Mouse (Mus musculus) right cerebral cortex, postnatal 10 days (tissue): ENCODE data around the gene Lrp1.

ENCODE experiments used
- DNase-seq, 2 experiments: peaks; one replicate each; pipeline ENCODE4 v3.0.0; 2021; ENCODE audit warnings: low spot score in 2 of 2

Lrp1 gene

GRCm38 (mm10) chr10:127520714-127521357 lies 100.1 kb downstream of the Lrp1 start:
- DNase-seq: no peak

GRCm38 (mm10) chr10:127519903-127520713 lies 100.8 kb downstream of the Lrp1 start:
- no peak for DNase-seq

- DNase-seq: no peak
These were observed 101.8 kb downstream of the Lrp1 start for GRCm38 (mm10) chr10:127519041-127519701.

DNA sequence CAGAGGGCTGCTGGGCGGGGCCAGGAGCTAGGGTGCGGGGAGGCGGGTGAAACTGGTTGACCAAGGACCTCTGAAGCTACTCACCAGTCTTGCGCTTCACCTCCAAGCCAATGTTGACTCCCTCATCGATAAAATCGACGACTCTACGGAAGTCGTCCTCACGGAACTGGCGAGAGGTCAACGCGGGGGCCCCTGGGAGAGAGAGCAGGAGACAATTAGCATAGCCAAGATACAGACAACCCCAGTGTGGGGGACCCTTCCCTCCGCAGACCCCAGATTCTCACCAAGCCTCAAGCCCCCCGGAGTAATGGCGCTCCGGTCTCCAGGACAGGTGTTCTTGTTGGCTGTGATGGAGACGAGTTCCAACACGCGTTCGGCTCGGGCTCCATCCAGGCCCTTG lies 103.0 kb downstream of the Lrp1 start:
- no peak for DNase-seq

DNA sequence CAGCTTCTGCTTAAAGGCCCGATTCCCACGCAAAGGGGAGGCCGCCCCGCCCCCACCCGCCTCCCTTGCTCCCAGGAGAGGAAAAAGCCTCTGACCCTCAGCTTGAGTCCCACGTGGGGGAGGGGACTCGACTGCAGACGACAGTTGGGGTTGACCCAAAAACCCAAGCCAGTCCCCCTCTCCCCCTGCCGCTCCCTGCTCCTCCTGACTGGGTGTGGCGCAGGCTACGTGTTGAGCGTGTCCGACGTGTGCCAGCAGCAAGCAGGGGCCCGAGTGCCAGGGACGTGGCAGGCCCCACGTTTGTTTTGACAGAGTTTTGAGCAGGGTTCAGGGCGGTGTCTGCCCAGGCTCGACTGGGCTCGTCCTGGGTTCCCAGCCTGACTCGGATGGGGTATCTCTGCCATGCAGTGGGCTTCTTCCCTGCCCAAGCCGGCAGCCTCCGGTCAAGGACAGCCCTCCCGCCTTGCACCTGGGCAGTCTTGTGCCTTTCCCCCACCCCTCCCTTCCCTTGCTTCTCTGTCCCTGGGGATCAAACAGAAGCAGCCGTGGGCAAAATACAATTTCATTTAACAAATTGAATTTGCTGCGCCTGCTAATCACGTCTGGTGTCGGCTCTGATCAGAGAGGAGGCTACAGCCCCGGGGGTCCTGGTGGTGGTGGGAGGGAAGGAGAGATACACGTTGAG lies 104.2 kb downstream of the Lrp1 start:
- no peak for DNase-seq

DNA sequence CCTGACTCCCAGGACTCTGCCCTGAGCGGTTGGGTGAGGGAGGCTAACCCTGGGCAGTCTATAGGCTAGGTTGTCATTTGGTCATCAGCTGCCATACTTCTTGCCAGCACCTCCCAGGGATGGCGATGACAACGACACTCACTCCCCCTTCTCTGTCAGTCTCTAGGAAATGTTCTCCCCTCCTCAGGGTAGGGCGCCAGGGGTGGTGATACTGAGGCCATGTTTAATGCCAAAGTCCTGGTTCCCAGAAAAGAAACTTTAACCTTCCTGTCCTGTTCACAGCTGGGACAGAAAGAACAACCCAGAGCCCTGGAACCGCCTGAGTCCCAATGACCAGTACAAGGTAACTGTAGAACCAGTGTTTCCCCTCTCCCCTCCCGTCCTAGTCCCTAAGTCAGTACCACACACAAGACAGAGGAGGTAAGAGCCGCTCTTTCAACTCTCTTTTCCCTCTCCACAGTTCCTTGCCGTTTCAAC lies 104.9 kb downstream of the Lrp1 start:
- DNase-seq: no peak

DNA sequence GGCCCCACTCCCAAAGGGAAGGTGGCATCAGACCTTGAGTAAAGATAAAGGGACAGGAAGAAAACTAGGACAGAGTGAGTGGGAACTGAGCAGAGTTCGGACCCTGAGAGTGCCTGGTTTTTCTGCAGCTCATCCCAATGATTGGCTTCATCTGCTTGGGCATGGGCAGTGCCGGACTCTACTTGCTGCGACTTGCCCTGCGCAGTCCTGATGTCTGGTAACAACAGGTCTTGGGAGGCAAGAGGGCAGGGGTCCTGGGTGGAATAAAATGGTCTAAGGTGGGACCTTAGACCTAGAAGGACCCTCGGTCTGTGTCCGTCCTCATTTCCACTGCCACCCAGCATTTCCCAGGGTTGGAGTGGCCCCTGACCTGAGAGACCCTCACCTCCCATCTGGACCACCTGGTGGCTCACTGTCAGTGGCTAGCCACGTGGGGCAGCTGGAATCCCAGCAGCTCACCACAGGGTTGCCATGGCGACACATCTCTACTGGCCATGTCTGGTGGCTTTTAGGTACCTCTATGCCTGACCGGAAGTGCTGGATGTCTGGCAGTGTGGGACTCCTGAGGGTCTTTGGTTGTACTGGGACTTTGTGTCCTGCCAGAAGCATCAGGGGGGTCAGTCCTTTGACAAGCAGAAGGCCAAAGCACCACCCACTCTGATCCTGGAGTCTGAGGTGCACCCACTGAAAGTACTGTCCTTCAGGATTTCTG lies 105.5 kb downstream of the Lrp1 start:
- DNase-seq: no peak

DNA sequence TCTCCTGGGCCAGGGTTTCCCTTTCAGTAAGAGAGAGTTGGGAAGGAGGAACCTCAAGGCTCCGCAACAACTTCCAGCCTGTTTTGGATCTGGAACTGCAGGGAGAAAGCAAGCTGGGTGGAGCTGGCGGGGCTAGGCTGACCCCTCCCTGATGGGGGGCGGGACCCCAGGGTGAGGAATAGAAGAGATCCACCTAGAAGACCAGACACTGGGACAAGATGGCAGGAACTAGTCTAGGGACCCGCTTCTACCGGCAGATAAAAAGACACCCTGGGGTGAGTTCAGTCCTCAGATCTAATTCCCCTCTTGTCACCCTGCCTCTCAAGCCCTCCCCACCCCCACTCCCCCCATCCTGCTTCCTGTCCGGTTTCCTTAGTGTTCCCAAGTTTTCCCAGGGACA lies 106.2 kb downstream of the Lrp1 start, which contains the start of gene Ndufa4l2:
TSS of gene Ndufa4l2 (plus strand) at position 204 of the 400 bp plus-strand sequence.
- DNase-seq: no peak

DNA sequence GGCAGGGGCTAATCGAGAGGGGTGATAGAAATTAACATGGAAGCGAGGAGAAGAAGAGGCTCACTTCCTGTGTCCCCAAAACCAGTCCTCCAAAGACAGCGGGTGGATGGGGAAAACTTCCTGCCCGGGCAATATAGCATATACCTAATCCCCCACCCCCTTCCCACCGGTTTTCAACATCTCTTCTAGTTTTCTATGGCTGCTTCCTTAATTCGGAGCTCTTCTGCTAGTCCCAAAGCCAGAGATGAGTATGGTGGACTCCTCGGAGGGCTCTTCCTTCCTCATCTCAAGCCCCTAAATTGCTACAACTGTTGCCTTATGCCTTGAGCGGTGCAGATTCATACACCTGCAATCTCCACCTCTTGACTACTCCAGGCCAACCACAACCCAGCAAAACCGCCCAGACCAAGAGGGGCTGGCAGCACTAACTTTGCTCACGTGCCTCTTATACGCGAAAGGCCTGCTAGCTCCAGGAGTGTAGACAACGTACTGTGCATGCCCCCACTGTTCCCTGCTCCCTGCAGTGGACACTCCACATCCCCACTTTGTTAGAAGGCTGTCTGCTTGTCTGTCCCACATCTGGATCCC lies 106.7 kb downstream of the Lrp1 start:
- DNase-seq: no peak

- DNase-seq: no peak
These were observed 107.4 kb downstream of the Lrp1 start for GRCm38 (mm10) chr10:127513501-127514091.

GRCm38 (mm10) chr10:127512813-127513212 lies 108.1 kb downstream of the Lrp1 start:
- DNase-seq: peak; percentile 93 to 95

DNA sequence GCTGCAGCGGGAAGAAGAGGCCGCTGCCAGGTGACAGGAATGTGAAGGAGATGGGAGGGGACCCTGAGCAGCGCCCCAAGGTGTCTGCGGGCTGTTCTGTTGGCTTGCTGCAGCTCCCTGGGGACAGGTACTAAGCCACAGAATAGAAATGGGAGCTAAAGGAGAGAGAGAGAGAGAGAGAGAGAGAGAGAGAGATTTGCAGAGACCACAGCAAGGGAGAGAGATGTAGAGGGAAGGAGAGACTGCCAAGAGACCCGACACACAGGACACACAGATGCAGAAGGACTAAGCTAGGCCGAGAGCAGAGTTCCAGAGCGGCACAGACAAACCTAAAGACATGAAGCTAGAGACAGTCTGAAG lies 108.7 kb downstream of the Lrp1 start:
- DNase-seq: no peak

- DNase-seq: peak; percentile 95 to 96
These were observed 109.2 kb downstream of the Lrp1 start for GRCm38 (mm10) chr10:127511634-127512306.

DNA sequence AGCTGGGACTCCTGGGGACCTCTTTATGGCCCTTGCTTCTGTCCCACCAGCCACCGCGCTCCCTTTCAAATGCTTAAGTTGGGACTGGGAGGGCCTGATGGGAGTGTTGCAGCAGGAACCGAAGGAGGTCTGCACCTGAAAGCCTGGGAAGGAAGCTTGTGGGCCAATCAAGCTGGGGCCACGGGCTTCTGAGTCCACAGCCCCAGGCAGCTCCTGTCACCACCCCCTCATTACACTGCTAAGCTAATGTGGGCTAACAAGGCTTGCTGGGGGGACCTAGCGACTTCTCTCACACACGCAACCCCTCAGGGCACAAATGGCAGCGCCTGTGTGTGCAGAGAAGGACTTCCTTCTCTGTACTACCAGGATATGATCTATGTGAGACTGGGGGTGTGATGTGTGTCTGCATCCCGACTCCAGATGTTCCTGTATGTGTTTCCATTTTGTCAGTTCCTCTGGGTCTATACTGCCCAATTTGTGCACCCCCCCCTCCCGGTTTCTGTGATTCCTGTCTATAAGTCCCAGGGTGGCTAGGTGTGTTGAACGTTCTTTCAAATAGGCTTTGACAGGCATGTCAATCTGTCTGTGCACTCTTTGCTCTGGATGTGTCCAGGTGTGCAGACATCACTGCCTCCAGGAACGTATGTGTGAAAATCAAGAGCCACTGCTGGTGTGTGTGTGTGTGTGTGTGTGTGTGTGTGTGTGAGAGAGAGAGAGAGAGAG lies 109.9 kb downstream of the Lrp1 start:
- no peak for DNase-seq

DNA sequence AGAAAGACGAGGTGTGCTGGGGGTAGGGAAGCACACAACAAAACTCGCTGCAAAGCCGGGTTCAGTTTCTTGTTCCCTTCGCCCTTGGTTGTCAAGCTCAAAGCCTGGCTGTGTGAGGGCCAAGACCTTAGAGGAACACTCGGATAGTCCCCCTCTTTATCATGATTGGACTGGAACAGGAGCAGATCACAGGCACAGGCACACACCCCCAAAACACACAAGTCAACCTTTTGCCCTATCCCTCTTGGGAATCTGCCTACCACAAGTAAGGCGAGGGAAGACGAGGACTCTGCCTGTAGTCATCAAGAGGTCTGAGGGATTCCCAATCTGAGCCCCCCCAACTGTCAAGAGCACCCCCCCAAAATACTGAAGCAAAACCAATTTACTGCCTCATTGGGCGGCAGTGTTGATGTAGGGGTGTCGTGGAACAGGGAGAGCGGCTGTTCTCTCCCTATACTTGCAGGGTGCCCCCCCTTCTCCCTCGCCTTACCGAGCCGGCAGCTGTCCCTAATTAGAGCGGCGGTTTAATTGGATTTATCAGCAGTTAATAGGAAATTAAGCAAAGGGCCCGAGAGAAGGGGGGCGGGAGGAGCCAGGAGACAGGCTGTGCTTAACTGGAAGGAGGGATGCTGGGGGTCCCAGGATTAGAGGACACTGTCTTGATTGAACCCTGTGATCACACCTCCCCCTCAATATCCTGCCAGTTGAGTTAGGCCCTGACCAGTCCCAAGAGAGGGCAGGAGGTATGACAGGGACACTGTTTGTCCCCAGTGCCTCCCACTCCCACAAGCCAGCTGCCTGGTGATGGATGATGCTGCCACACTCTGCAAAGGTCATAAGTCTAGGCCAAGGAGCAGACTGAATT lies 110.9 kb downstream of the Lrp1 start:
- DNase-seq: peak in 1 of 2 experiments; percentile 54

DNA sequence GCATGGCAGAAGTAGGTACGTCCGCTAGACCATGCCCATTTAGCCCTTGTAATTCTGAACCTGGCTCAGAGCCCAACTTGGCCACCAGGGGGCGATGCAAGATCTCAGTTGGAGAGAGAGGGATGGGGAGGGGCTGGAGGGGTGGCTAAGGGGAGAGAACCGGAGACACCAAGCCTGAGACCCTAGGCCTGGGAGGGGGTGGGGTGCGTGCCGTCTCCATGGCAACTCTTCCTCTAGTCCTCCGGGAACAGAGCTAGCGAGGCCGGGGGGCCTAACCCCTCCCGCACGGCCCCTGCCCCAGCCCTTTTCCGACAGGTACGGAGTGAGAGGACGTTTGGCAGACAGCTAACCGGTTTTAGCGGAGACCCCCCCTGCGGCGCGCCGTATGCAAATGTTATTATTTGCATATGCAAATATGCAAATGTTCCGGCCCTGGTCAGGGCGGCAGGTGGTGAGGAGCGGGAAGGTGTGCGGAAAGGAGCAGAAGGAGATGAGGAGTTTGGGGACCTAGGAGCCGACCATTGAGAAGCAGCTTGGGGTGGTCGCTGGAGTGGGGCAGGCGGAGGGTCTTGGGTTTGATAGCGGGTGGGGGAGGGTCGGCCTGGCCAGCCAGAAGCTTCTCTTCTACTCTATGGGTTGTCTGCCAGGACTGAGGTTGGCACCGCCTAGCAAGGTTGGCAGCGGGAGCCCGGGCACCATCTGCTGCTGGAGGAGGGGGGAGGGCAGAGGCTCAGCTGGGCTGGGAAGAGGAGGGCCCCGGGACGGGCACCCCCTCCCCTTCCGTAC lies 111.7 kb downstream of the Lrp1 start:
- peak; percentile 92 for DNase-seq

- peak; percentile 80 to 86 for DNase-seq
These were observed 112.7 kb downstream of the Lrp1 start for GRCm38 (mm10) chr10:127508239-127508638.
